Mouse (Mus musculus): ENCODE data around the gene Slc1a1. TPM values are rescaled to one million over a fixed set of nuclear protein-coding genes. Genes with fewer than 3 reads are reported as not detected.

Slc1a1 gene
- 41.5 and 42.0 TPM in 2 replicates for polyA plus RNA-seq (2012; rRNA removed)

DNA sequence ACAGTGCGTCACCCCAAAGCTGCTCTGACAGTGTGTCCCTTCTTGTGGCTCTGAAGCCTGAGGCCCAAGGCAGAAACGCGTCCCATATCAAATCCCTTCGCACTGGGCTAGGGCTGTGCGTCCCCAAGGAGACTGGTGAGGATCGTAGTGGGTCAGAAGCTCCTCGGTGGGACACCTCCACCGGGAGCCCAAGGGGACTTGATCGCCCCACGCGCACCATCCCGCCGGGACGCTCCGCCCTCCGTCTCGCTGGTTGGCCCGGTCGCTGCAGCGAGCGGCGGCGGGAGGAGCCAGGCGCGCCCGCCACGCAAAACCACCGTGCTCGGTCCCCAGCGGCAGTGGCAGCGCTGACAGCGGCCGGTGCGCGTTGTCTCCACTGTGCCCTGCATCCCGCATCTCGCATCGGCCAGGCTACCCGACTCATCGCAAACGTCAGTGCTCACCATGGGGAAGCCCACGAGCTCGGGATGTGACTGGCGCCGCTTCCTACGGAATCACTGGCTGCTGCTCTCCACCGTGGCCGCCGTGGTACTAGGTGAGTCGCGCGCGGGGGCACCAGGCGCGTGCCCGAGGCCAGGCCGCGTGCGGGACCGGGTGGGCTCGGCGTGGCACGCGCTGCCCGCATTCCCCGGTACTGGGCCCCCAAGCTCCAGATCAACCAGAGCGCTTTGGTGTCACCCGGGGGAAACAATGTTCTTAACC lies at the start of gene Slc1a1:
Slc1a1 (plus strand) TSS at position 252 of the 702 bp plus-strand sequence.
- peak; percentile 35 for DNase-seq (ENCODE audit: low read depth, low spot score)
- under 1% methylated on average over 68 of the region's 68 CpGs for WGBS

DNA sequence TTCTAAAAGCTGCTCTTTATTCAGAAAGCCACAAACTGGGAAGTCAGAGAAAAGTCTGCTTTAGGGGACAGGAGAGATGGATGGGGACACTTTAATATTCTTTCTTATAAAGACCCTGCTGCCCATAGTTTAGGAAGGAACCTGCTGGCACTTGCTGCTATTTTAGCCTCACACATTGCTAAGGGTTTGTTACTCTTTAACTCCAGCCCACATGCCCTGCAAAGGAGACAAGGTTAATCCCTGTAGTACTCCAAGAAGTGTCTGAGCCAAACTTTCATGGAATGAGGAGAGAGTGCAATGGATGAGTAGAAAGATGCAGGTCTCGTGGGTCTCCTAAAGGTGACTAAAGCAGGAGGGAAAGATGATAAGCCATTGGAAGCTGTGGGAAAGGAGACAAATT lies 44.7 kb upstream of the Slc1a1 start:
- DNase-seq (ENCODE audit: low read depth, low spot score), result no peak
- 83% methylated on average over 1 of the region's 1 CpGs for WGBS

DNA sequence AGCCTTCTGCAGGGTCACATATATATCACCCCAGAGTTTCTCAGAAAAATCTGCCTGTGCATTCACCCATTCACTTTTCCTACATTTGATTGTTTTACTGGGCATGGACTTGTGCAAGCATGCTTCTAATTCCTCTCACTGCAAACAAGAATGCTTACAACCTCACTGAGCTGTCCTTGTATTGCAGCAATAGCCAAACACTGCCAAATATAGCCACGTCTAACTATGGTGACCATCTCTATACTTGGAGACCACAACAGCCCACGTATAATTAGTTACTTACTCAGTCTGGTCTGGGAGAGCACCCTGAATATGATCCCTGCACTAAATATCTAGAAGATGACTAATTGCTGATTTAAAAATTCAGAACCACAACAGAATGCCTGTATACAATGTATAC lies 41.5 kb upstream of the Slc1a1 start:
- WGBS, result 52% methylated on average over 2 of the region's 2 CpGs

DNA sequence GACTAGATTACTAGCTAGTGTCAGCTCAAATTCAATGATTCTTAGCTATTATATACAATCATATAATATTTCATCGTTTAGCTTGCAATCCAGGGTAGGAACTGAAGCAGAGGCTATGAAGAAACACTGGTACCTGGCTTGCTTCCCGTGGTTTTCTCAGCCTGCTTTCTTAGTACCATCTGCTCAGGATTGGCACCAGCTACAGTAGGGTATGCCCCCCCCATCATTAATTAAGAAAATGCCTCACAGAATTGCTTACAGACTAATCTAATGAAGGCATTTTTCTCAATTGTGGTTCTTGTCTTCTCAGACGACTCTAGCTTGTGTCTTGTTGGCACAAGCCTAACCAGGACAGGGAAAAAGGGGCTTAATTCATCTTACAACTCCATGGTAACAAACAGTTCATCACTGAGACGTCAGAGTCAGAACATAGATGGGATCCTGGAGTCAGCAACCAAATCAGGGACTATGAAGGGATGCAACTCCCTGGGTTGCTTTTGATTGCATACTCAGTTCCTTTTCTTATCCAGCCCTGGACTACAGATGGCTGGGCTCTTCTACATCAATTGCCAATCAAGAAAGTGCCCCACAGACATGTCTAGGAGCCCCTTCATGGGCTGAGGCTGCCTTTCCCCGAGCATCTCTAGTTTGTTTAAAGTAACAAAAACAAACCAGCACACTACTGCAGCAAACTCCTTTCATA lies 38.6 kb upstream of the Slc1a1 start:
- 63% methylated on average over 5 of the region's 5 CpGs for WGBS
- no peak for DNase-seq (ENCODE audit: low read depth, low spot score)

More for the DNA sequence above, 41.5 kb upstream of the Slc1a1 start:
- DNase-seq (ENCODE audit: low read depth, low spot score), result no peak

DNA sequence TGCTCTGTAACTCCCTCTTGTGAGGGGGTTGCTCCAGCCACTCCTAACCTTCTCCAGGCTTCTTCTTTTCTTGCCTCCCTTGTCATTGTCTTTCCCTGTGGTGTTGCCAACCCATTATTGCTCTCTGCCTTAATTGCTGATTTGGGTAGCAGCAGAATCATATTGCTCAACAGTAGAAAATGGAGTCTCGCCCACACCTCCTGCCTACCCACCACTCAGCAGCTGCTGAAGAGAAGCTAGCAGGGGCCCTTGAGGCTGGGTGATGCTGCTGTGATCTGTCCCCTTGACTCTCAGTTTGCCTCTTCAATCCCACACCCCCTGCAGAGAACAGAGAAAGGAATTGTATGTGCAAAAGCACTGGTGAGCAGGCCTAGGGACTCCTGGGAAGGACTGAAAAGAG lies 37.9 kb upstream of the Slc1a1 start:
- 90% methylated on average over 1 of the region's 1 CpGs for WGBS

DNA sequence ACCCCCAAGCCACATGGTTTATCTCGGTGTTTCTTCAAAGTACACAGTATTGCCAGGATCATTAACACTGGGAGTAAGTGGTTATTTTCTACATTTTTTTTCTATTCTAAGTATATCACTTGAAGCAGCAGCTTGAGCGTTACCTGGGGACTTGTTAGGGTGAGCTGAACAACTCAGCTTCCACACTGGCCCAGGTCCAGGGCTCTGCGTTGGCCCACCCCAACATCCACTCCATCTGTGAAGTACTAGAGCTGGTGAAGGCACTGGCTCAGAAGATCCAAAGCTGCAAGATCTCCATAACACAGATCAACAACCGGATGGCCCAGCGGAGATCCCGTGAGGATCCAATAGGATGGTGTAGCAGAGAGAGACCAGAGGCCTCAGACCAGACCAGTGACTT lies 37.2 kb upstream of the Slc1a1 start:
- 81% methylated on average over 6 of the region's 6 CpGs for WGBS
- DNase-seq (ENCODE audit: low read depth, low spot score), result no peak

More for the DNA sequence above, 37.9 kb upstream of the Slc1a1 start:
- DNase-seq (ENCODE audit: low read depth, low spot score), result no peak

DNA sequence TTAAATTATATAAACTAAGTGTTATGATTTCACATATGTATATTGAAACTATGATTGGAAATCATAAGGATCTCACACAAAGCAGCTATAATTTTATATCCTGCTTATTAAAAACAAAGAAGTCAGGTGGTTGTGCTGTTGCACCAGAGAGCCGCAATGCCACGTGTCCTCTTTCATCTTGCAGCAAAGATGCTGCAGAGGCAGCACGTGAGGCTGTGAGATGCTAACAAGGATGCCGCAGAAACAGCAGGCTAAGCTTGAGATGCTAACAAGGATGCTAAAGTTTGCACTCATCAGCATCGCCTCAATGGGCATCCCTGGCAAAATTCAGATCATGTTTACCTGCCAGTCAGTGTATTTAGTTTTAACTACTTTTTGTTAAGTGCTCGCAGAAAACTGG lies 34.4 kb upstream of the Slc1a1 start:
- WGBS, result 66% methylated on average over 6 of the region's 6 CpGs
- no peak for DNase-seq (ENCODE audit: low read depth, low spot score)

DNA sequence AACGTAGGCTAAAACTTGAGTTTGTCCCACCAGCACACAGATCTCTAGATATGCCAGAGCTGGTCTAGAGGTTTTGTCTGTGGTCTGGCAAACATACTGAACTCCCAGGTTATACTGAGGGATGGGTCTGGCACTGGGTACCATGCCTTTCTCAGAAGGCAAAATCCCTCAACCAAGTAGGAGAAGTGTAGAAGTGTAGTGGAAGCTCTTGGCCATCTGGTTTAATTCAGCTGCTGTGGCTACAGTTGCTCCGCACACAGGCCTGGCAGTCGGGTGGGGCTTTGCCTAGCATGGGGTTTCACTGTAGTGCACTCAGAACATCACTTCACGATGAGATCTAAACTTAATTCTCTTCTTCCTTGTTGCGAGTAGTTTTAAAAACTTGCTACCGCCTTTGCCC lies 28.6 kb upstream of the Slc1a1 start:
- 88% methylated on average over 6 of the region's 6 CpGs for WGBS

GRCm38 (mm10) chr19:28806821-28807496 lies 27.9 kb upstream of the Slc1a1 start:
- 90% methylated on average over 11 of the region's 11 CpGs for WGBS
- DNase-seq (ENCODE audit: low read depth, low spot score), result no peak

More for the DNA sequence above, 28.6 kb upstream of the Slc1a1 start:
- DNase-seq (ENCODE audit: low read depth, low spot score), result no peak

- no peak for DNase-seq (ENCODE audit: low read depth, low spot score)
- WGBS, result 67% methylated on average over 2 of the region's 2 CpGs
Observed at GRCm38 (mm10) chr19:28807497-28807871, 27.4 kb upstream of the Slc1a1 start.

- no peak for DNase-seq (ENCODE audit: low read depth, low spot score)
- 65% methylated on average over 4 of the region's 4 CpGs for WGBS
Observed at GRCm38 (mm10) chr19:28818286-28818685, 16.6 kb upstream of the Slc1a1 start.

DNA sequence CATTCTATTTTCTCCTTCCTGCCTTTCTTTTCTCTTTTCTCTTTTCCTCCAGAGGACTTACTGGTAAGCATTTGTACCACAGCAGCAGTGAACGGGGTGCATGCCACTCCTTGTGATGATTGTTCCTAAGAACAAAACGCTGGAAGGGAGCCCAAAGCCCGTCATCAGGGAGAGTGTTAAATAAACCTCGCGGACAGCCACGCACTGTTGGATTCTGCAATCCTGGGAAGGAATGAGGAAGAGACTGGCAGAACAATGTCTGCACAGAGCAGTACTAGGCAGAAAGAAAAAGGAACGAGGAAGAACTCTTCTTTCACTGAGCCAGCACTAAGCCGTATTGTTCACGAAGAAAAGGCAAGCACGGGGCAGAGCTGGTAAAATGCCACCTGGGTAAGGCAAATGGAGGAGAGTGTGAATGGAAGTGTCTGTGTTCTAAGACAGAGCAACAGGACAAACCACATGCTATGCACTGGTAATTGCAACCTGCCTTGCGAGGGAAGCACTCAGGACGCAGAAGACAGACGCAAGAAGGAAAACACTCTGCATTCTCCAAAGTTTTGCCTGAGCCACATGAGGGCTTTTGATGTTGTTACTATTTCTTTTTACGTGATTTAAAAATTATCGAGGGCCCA lies 7.0 kb upstream of the Slc1a1 start:
- WGBS, result 18% methylated on average over 15 of the region's 15 CpGs
- peak; percentile 79 for DNase-seq (ENCODE audit: low read depth, low spot score)

- DNase-seq (ENCODE audit: low read depth, low spot score), result no peak
Observed at GRCm38 (mm10) chr19:28831324-28831723, 3.5 kb upstream of the Slc1a1 start.

DNA sequence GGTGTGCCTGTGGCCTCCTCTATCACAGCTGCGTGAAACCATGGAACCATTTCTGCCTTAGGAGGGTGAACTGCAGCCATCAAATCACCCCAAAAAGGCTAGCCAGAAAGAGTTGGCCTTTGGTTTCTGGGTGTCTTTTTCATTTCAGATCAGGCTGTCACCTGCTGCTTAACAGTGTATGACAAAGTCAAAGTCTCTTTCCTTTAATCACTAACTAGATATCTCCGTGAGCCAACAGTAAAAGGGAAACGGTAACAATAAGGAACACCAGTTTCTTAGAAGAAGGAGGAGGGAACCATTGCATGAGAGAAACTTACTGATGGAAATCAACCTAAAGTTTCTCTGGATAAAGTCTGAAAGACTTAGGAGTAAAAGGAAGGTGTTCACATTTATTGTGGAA lies 2.2 kb upstream of the Slc1a1 start:
- WGBS, result 34% methylated on average over 3 of the region's 3 CpGs
- DNase-seq (ENCODE audit: low read depth, low spot score), result peak; percentile 54

GRCm38 (mm10) chr19:28834388-28834787 lies 461 bp upstream of the Slc1a1 start:
- DNase-seq (ENCODE audit: low read depth, low spot score), result peak; percentile 45
- WGBS, result 8% methylated on average over 10 of the region's 10 CpGs

DNA sequence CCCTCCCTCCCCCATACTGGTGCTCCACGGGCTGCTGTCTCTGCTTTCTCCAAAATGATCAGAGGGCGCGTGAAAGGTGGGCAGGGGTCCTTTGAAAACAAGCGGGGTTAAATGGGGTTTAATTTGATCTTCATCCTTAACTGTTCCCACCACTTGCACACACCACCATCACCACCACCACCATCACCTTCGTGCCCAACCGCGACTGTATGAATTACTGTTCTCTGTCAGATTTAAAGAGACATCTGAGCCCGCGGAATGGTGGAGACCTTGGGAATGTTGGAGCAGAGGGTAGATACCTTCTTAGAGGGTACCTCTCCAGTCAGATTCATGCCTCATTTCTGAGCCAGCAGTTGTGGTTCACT lies 633 bp downstream of the Slc1a1 start:
- DNase-seq (ENCODE audit: low read depth, low spot score), result no peak
- WGBS, result 5% methylated on average over 9 of the region's 9 CpGs

DNA sequence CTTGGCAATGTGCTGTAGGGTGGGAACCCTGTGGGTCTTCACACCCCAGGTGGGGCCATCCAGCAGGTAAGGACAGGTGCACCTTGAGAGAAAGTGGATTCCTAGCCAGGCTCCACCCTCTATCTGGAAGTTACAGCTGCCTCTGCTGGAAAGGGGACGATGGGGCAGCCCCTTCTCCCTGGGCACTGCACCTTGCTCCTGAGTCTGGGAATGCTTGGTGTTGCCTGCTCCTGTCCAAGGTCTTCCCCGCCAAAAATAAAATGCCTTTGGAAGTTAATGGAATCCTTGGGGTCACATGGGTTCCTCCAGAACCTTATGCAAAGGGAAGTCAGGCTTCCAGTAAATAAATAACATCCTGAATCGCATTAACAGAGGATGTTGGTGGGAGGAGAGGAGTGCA lies 1.3 kb downstream of the Slc1a1 start:
- DNase-seq (ENCODE audit: low read depth, low spot score), result no peak
- whole genome bisulfite sequencing, result 24% methylated on average over 3 of the region's 3 CpGs

- 67% methylated on average over 11 of the region's 11 CpGs for WGBS
- DNase-seq (ENCODE audit: low read depth, low spot score), result no peak
Observed at GRCm38 (mm10) chr19:28836651-28837410, 2.0 kb downstream of the Slc1a1 start.

DNA sequence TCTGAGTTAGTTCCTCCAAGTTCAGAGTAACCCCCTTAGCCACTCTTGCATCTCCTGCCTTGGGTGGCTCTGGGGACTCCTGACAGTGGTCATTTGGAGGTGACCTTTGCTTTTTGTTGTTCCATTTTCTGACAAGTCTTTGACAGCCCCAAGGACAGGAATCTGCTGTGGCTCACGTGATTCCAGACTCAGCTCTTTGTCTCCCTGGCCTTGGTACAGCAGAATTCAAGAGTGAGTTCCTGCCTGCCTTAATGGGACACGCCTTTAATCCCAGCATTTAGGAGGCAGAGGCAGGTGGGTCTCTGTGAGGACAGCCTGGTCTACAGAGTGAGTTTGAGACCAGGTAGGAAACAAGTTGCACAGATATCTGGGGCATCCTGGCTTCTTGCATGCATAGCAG lies 3.9 kb downstream of the Slc1a1 start:
- DNase-seq (ENCODE audit: low read depth, low spot score), result no peak
- WGBS, result 89% methylated on average over 2 of the region's 2 CpGs
